Mouse (Mus musculus) c-Kit-positive CD71-positive TER-119-positive erythroid progenitor cells, embryonic 14.5 days (primary cell): ENCODE data around the gene Setdb1.
A peak's percentile ranks its signal among the peaks of the same experiment; 100 is the strongest.

Experiments used
- DNase-seq: peaks from one replicate; pipeline ENCODE4 v3.0.0-alpha.2; 2013; ENCODE audit warnings: low spot score

Gene Setdb1

GRCm38 (mm10) chr3:95319110-95319509, 37.9 kb downstream of the Setdb1 start:
- DNase-seq, result no peak

GRCm38 (mm10) chr3:95318548-95318947, 38.5 kb downstream of the Setdb1 start:
- no peak for DNase-seq

- DNase-seq, result peak; percentile 61
These were observed 39.5 kb downstream of the Setdb1 start for GRCm38 (mm10) chr3:95317414-95318080.

- DNase-seq, result peak; percentile 64
These were observed 41.0 kb downstream of the Setdb1 start for GRCm38 (mm10) chr3:95315844-95316550.

- DNase-seq, result peak; percentile 86
These were observed 41.7 kb downstream of the Setdb1 start for GRCm38 (mm10) chr3:95315094-95315843.

GRCm38 (mm10) chr3:95314486-95315093, 42.4 kb downstream of the Setdb1 start, which contains the start of gene Cers2:
Cers2 (plus strand) TSS chr3:95314791.
- DNase-seq, result peak; percentile 55

GRCm38 (mm10) chr3:95314075-95314474, 42.9 kb downstream of the Setdb1 start:
- no peak for DNase-seq

GRCm38 (mm10) chr3:95313476-95313875, 43.5 kb downstream of the Setdb1 start:
- peak; percentile 60 for DNase-seq

- peak; percentile 79 for DNase-seq
These were observed 44.4 kb downstream of the Setdb1 start for GRCm38 (mm10) chr3:95312623-95313022.

GRCm38 (mm10) chr3:95310968-95311882, 45.8 kb downstream of the Setdb1 start:
- DNase-seq, result peak; percentile 82

GRCm38 (mm10) chr3:95310496-95310895, 46.5 kb downstream of the Setdb1 start:
- no peak for DNase-seq

- no peak for DNase-seq
These were observed 49.9 kb downstream of the Setdb1 start, which contains the start of gene Anxa9 for GRCm38 (mm10) chr3:95307100-95307499. Anxa9 (minus strand) TSS chr3:95307176.

- DNase-seq, result no peak
These were observed 50.8 kb downstream of the Setdb1 start for GRCm38 (mm10) chr3:95306244-95306643.

- no peak for DNase-seq
These were observed 55.7 kb downstream of the Setdb1 start for GRCm38 (mm10) chr3:95301204-95301796.

GRCm38 (mm10) chr3:95298018-95298417, 59.0 kb downstream of the Setdb1 start:
- DNase-seq, result no peak

GRCm38 (mm10) chr3:95296103-95296469, 60.9 kb downstream of the Setdb1 start:
- DNase-seq, result no peak

- DNase-seq, result no peak
These were observed 61.5 kb downstream of the Setdb1 start for GRCm38 (mm10) chr3:95295321-95296102.

GRCm38 (mm10) chr3:95294718-95295117, 62.3 kb downstream of the Setdb1 start:
- no peak for DNase-seq

- DNase-seq, result no peak
These were observed 62.7 kb downstream of the Setdb1 start for GRCm38 (mm10) chr3:95294316-95294715.

GRCm38 (mm10) chr3:95293537-95293936, 63.5 kb downstream of the Setdb1 start:
- no peak for DNase-seq
